Mouse (Mus musculus): Measurements from ENCODE around the gene Katnal1. TPM values are rescaled to one million over a fixed set of nuclear protein-coding genes. Genes with fewer than 3 reads are reported as not detected.
A peak's percentile ranks its signal among the peaks of the same experiment; 100 is the strongest.

Gene Katnal1
- polyA plus RNA-seq, 1 experiment from 2014 or later: 31.1 TPM

GRCm38 (mm10) chr5:148927717-148928223 lies 1.4 kb downstream of the Katnal1 start:
- Histone ChIP-seq H3K4me1 (ENCODE audit: control insufficient read depth, insufficient read depth, low read length) (peaks cover 2% of the 10 kb centered on the region; the same call in 1 of the 2 replicates), H3K4me3 (ENCODE audit: low read depth, low read length) (peak overlapping the region; percentile 70), H3K36me3 (ENCODE audit: control insufficient read depth, insufficient read depth, low read length) (no peaks in the 10 kb centered on the region), H3K9ac (ENCODE audit: low read length) (peak overlapping the region; percentile 94), H3K4me2 (peak overlapping the region; percentile 62), H3K9me3 (ENCODE audit: control insufficient read depth, low read length) (no peaks in the 10 kb centered on the region), H3K27me3 (ENCODE audit: control insufficient read depth, insufficient read depth, low read length) (no peaks in the 10 kb centered on the region), H3K27ac (ENCODE audit: low read depth, low read length) (peak overlapping the region; percentile 93; the same call in 1 of the 2 replicates)
- WGBS: 58% methylated on average over 5 of the region's 5 CpGs
- DNase-seq (ENCODE audit: low spot score, missing footprints) (peak; percentile 87), ATAC-seq (ENCODE audit: low FRiP score) (no peak)

GRCm38 (mm10) chr5:148924586-148924985 lies 4.5 kb downstream of the Katnal1 start:
- H3K9ac ChIP-seq (ENCODE audit: low read length): no peak overlapping the region
- no peak overlapping the region for H3K27ac ChIP-seq (ENCODE audit: low read depth, low read length)
- H3K9me3 ChIP-seq (ENCODE audit: control insufficient read depth, low read length): no peaks in the 10 kb centered on the region
- no peak for ATAC-seq (ENCODE audit: low FRiP score)
- WGBS: 96% methylated on average over 12 of the region's 12 CpGs
- no peak for DNase-seq (ENCODE audit: low spot score, missing footprints)
- no peaks in the 10 kb centered on the region for H3K27me3 ChIP-seq (ENCODE audit: control insufficient read depth, insufficient read depth, low read length)
- peaks cover 2% of the 10 kb centered on the region; the same call in 1 of the 2 replicates for H3K4me1 ChIP-seq (ENCODE audit: control insufficient read depth, insufficient read depth, low read length)
- no peak overlapping the region for H3K4me2 ChIP-seq
- H3K4me3 ChIP-seq (ENCODE audit: low read depth, low read length): no peak overlapping the region
- H3K36me3 ChIP-seq (ENCODE audit: control insufficient read depth, insufficient read depth, low read length): no peaks in the 10 kb centered on the region

- ATAC-seq (ENCODE audit: low FRiP score) (no peak), DNase-seq (ENCODE audit: low spot score, missing footprints) (no peak)
- no peaks in the 10 kb centered on the region; the same call in 1 of the 2 replicates for H3K4me1 ChIP-seq (ENCODE audit: control insufficient read depth, insufficient read depth, low read length)
- H3K9me3 ChIP-seq (ENCODE audit: control insufficient read depth, low read length): no peaks in the 10 kb centered on the region
- H3K27ac ChIP-seq (ENCODE audit: low read depth, low read length): no peak overlapping the region
- H3K36me3 ChIP-seq (ENCODE audit: control insufficient read depth, insufficient read depth, low read length): no peaks in the 10 kb centered on the region
- H3K9ac ChIP-seq (ENCODE audit: low read length): no peak overlapping the region
- H3K4me2 ChIP-seq: no peak overlapping the region
- H3K4me3 ChIP-seq (ENCODE audit: low read depth, low read length): no peak overlapping the region
- 94% methylated on average over 9 of the region's 9 CpGs for WGBS
- H3K27me3 ChIP-seq (ENCODE audit: control insufficient read depth, insufficient read depth, low read length): no peaks in the 10 kb centered on the region
These were observed 5.1 kb downstream of the Katnal1 start for GRCm38 (mm10) chr5:148924051-148924450.

GRCm38 (mm10) chr5:148923408-148923807 lies 5.7 kb downstream of the Katnal1 start:
- H3K4me3 ChIP-seq (ENCODE audit: low read depth, low read length): no peak overlapping the region
- no peak overlapping the region for H3K27ac ChIP-seq (ENCODE audit: low read depth, low read length)
- H3K4me1 ChIP-seq (ENCODE audit: control insufficient read depth, insufficient read depth, low read length): no peaks in the 10 kb centered on the region
- whole genome bisulfite sequencing: 90% methylated on average over 10 of the region's 10 CpGs
- no peaks in the 10 kb centered on the region for H3K27me3 ChIP-seq (ENCODE audit: control insufficient read depth, insufficient read depth, low read length)
- DNase-seq (ENCODE audit: low spot score, missing footprints) (no peak), ATAC-seq (ENCODE audit: low FRiP score) (no peak)
- no peaks in the 10 kb centered on the region for H3K9me3 ChIP-seq (ENCODE audit: control insufficient read depth, low read length)
- H3K4me2 ChIP-seq: no peak overlapping the region
- peaks cover 1% of the 10 kb centered on the region; the same call in 1 of the 2 replicates for H3K36me3 ChIP-seq (ENCODE audit: control insufficient read depth, insufficient read depth, low read length)
- H3K9ac ChIP-seq (ENCODE audit: low read length): no peak overlapping the region

- WGBS: 87% methylated on average over 5 of the region's 5 CpGs
- ATAC-seq (ENCODE audit: low FRiP score) (no peak), DNase-seq (ENCODE audit: low spot score, missing footprints) (no peak)
- H3K9ac ChIP-seq (ENCODE audit: low read length): no peak overlapping the region
- no peaks in the 10 kb centered on the region for H3K9me3 ChIP-seq (ENCODE audit: control insufficient read depth, low read length)
- no peaks in the 10 kb centered on the region for H3K27me3 ChIP-seq (ENCODE audit: control insufficient read depth, insufficient read depth, low read length)
- peaks cover 3% of the 10 kb centered on the region; the same call in 1 of the 2 replicates for H3K36me3 ChIP-seq (ENCODE audit: control insufficient read depth, insufficient read depth, low read length)
- no peak overlapping the region for H3K4me2 ChIP-seq
- no peak overlapping the region for H3K27ac ChIP-seq (ENCODE audit: low read depth, low read length)
- no peak overlapping the region for H3K4me3 ChIP-seq (ENCODE audit: low read depth, low read length)
- H3K4me1 ChIP-seq (ENCODE audit: control insufficient read depth, insufficient read depth, low read length): no peaks in the 10 kb centered on the region
These were observed 6.3 kb downstream of the Katnal1 start for GRCm38 (mm10) chr5:148922773-148923172.

GRCm38 (mm10) chr5:148918049-148918448 lies 11.1 kb downstream of the Katnal1 start:
- Histone ChIP-seq H3K27ac (ENCODE audit: low read depth, low read length) (no peak overlapping the region), H3K9ac (ENCODE audit: low read length) (no peak overlapping the region), H3K36me3 (ENCODE audit: control insufficient read depth, insufficient read depth, low read length) (peaks cover 6% of the 10 kb centered on the region; the same call in 1 of the 2 replicates), H3K4me3 (ENCODE audit: low read depth, low read length) (no peak overlapping the region), H3K9me3 (ENCODE audit: control insufficient read depth, low read length) (no peaks in the 10 kb centered on the region; the same call in 1 of the 2 replicates), H3K27me3 (ENCODE audit: control insufficient read depth, insufficient read depth, low read length) (no peaks in the 10 kb centered on the region), H3K4me1 (ENCODE audit: control insufficient read depth, insufficient read depth, low read length) (no peaks in the 10 kb centered on the region), H3K4me2 (no peak overlapping the region)
- ATAC-seq (ENCODE audit: low FRiP score): no peak
- no peak for DNase-seq (ENCODE audit: low spot score, missing footprints)
- WGBS: 78% methylated on average over 5 of the region's 5 CpGs

- no peaks in the 10 kb centered on the region for H3K4me1 ChIP-seq (ENCODE audit: control insufficient read depth, insufficient read depth, low read length)
- H3K27ac ChIP-seq (ENCODE audit: low read depth, low read length): no peak overlapping the region
- DNase-seq (ENCODE audit: low spot score, missing footprints) (peak; percentile 64), ATAC-seq (ENCODE audit: low FRiP score) (no peak)
- H3K36me3 ChIP-seq (ENCODE audit: control insufficient read depth, insufficient read depth, low read length): peaks cover 10% of the 10 kb centered on the region; the same call in 1 of the 2 replicates
- no peak overlapping the region for H3K9ac ChIP-seq (ENCODE audit: low read length)
- WGBS: 89% methylated on average over 6 of the region's 6 CpGs
- no peaks in the 10 kb centered on the region for H3K27me3 ChIP-seq (ENCODE audit: control insufficient read depth, insufficient read depth, low read length)
- H3K4me2 ChIP-seq: no peak overlapping the region
- no peaks in the 10 kb centered on the region; the same call in 1 of the 2 replicates for H3K9me3 ChIP-seq (ENCODE audit: control insufficient read depth, low read length)
- H3K4me3 ChIP-seq (ENCODE audit: low read depth, low read length): no peak overlapping the region
These were observed 12.3 kb downstream of the Katnal1 start for GRCm38 (mm10) chr5:148916775-148917174.

GRCm38 (mm10) chr5:148912262-148912661 lies 16.9 kb downstream of the Katnal1 start:
- H3K9ac ChIP-seq (ENCODE audit: low read length): no peak overlapping the region
- DNase-seq (ENCODE audit: low spot score, missing footprints): no peak
- H3K4me3 ChIP-seq (ENCODE audit: low read depth, low read length): no peak overlapping the region
- H3K36me3 ChIP-seq (ENCODE audit: control insufficient read depth, insufficient read depth, low read length): peaks cover 7% of the 10 kb centered on the region; the same call in 1 of the 2 replicates
- H3K9me3 ChIP-seq (ENCODE audit: control insufficient read depth, low read length): no peaks in the 10 kb centered on the region; the same call in 1 of the 2 replicates
- no peak for ATAC-seq (ENCODE audit: low FRiP score)
- H3K4me1 ChIP-seq (ENCODE audit: control insufficient read depth, insufficient read depth, low read length): peaks cover 12% of the 10 kb centered on the region
- H3K27me3 ChIP-seq (ENCODE audit: control insufficient read depth, insufficient read depth, low read length): no peaks in the 10 kb centered on the region
- no peak overlapping the region for H3K27ac ChIP-seq (ENCODE audit: low read depth, low read length)
- H3K4me2 ChIP-seq: no peak overlapping the region
- WGBS: 73% methylated on average over 3 of the region's 3 CpGs

GRCm38 (mm10) chr5:148910066-148910465 lies 19.1 kb downstream of the Katnal1 start:
- Histone ChIP-seq H3K4me1 (ENCODE audit: control insufficient read depth, insufficient read depth, low read length) (peaks cover 12% of the 10 kb centered on the region), H3K36me3 (ENCODE audit: control insufficient read depth, insufficient read depth, low read length) (peaks cover 7% of the 10 kb centered on the region; the same call in 1 of the 2 replicates), H3K27ac (ENCODE audit: low read depth, low read length) (no peak overlapping the region), H3K27me3 (ENCODE audit: control insufficient read depth, insufficient read depth, low read length) (no peaks in the 10 kb centered on the region), H3K4me2 (no peak overlapping the region), H3K9me3 (ENCODE audit: control insufficient read depth, low read length) (no peaks in the 10 kb centered on the region; the same call in 1 of the 2 replicates), H3K4me3 (ENCODE audit: low read depth, low read length) (no peak overlapping the region), H3K9ac (ENCODE audit: low read length) (no peak overlapping the region)
- WGBS: 94% methylated on average over 4 of the region's 4 CpGs
- ATAC-seq (ENCODE audit: low FRiP score) (no peak), DNase-seq (ENCODE audit: low spot score, missing footprints) (peak; percentile 44)
